ENCODE assay signal across 8 mouse cellular contexts in the genomic region with DNA sequence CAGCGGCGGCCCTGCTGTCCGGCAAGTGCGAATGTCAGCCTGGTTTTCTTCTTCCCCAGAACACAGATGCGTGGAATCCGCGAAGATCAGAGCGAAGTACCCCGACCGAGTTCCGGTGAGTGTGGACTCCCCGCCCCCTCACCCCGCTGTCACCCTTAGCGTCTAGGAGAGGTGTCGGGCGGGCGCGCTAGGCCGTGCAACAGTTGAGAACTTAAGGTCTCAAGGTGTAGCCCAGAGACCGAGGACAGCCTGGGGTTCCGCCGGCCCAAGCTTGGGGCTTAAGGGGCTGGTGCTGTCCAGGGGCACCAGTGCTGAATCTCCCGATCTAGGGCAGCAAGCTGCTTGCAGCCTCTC. TPM values are rescaled to one million over a fixed set of nuclear protein-coding genes. Genes with fewer than 3 reads are reported as not detected.
DNase-seq lines count a peak whose midpoint lies in the region; ATAC-seq and TF ChIP-seq lines count a peak whose summit lies in the region.

No protein-coding gene starts in this region.

- TF ChIP-seq CTCF in thymus, adult 2 months (IDR thresholded peaks at IDR 0.05; ENCODE audit: borderline replicate concordance, control insufficient read depth, extremely low read depth, insufficient read depth, low read length, poor library complexity): no peak

- peak overlapping the region; percentile 85 for H3K9ac ChIP-seq in embryonic facial prominence, embryonic 13.5 days
- peak overlapping the region; percentile 95 for H3K9ac ChIP-seq in heart, embryonic 12.5 days
- H3K9ac ChIP-seq in kidney, embryonic 14.5 days (ENCODE audit: low read depth, low read length): peak overlapping the region; percentile 82
- peak overlapping the region; percentile 87 for H3K9ac ChIP-seq in lung, embryonic 15.5 days
- H3K9ac ChIP-seq in neural tube, embryonic 14.5 days (replicated peaks; ENCODE audit: low read depth, low read length): peak overlapping the region; percentile 80

- 0% methylated on average over 23 of the region's 23 CpGs for WGBS in embryonic facial prominence, embryonic 13.5 days
- under 1% methylated on average over 23 of the region's 23 CpGs for WGBS in heart, embryonic 12.5 days
- under 1% methylated on average over 21 of the region's 23 CpGs for WGBS in kidney, embryonic 14.5 days
- WGBS in lung, embryonic 15.5 days: under 1% methylated on average over 23 of the region's 23 CpGs
- under 1% methylated on average over 23 of the region's 23 CpGs for WGBS in neural tube, embryonic 14.5 days
- WGBS in thymus, adult 2 months: under 1% methylated on average over 23 of the region's 23 CpGs

- H3K27ac ChIP-seq in embryonic facial prominence, embryonic 13.5 days: peak overlapping the region; percentile 57; the same call in 1 of the 2 replicates
- H3K27ac ChIP-seq in heart, embryonic 12.5 days (ENCODE audit: poor library complexity, severe bottlenecking): peak overlapping the region; percentile 63
- H3K27ac ChIP-seq in kidney, embryonic 14.5 days (ENCODE audit: low read depth, low read length): peak overlapping the region; percentile 69; the same call in 1 of the 2 replicates
- peak overlapping the region; percentile 81 for H3K27ac ChIP-seq in lung, embryonic 15.5 days
- H3K27ac ChIP-seq in neural tube, embryonic 14.5 days (ENCODE audit: low read depth, low read length): peak overlapping the region; percentile 55; the same call in 1 of the 2 replicates
- H3K27ac ChIP-seq in thymus, adult 2 months (ENCODE audit: control insufficient read depth, insufficient read depth, low read length): 0 out of 2 replicates have a peak overlapping the region, but pooled peaks have one; percentile 20

- no peaks in the 10 kb centered on the region for H3K9me3 ChIP-seq in embryonic facial prominence, embryonic 13.5 days
- H3K9me3 ChIP-seq in heart, embryonic 12.5 days (replicated peaks): no peaks in the 10 kb centered on the region
- H3K9me3 ChIP-seq in kidney, embryonic 14.5 days (ENCODE audit: control insufficient read depth, low read length): no peaks in the 10 kb centered on the region
- H3K9me3 ChIP-seq in lung, embryonic 15.5 days: no peaks in the 10 kb centered on the region
- H3K9me3 ChIP-seq in neural tube, embryonic 14.5 days (ENCODE audit: control insufficient read depth, low read length): no peaks in the 10 kb centered on the region

- no peaks in the 10 kb centered on the region for H3K27me3 ChIP-seq in embryonic facial prominence, embryonic 13.5 days
- H3K27me3 ChIP-seq in heart, embryonic 12.5 days (replicated peaks): no peaks in the 10 kb centered on the region
- H3K27me3 ChIP-seq in kidney, embryonic 14.5 days (ENCODE audit: control insufficient read depth, insufficient read depth, low read length): no peaks in the 10 kb centered on the region
- no peaks in the 10 kb centered on the region for H3K27me3 ChIP-seq in lung, embryonic 15.5 days
- no peaks in the 10 kb centered on the region for H3K27me3 ChIP-seq in neural tube, embryonic 14.5 days (ENCODE audit: control insufficient read depth, insufficient read depth, low read length)
- no peaks in the 10 kb centered on the region for H3K27me3 ChIP-seq in thymus, adult 2 months (ENCODE audit: control insufficient read depth, insufficient read depth, low read length)

- H3K4me3 ChIP-seq in embryonic facial prominence, embryonic 13.5 days: peak overlapping the region; percentile 100
- H3K4me3 ChIP-seq in heart, embryonic 12.5 days: peak overlapping the region; percentile 93
- H3K4me3 ChIP-seq in kidney, embryonic 14.5 days (ENCODE audit: low read length): peak overlapping the region; percentile 95
- H3K4me3 ChIP-seq in lung, embryonic 15.5 days: peak overlapping the region; percentile 100
- H3K4me3 ChIP-seq in neural tube, embryonic 14.5 days (ENCODE audit: low read depth, low read length): peak overlapping the region; percentile 93
- H3K4me3 ChIP-seq in thymus, adult 2 months (ENCODE audit: control insufficient read depth, insufficient read depth, low read length): peak overlapping the region; percentile 95

- H3K36me3 ChIP-seq in embryonic facial prominence, embryonic 13.5 days: peaks cover 41% of the 10 kb centered on the region
- peaks cover 28% of the 10 kb centered on the region for H3K36me3 ChIP-seq in heart, embryonic 12.5 days
- peaks cover 32% of the 10 kb centered on the region for H3K36me3 ChIP-seq in kidney, embryonic 14.5 days (ENCODE audit: control insufficient read depth, insufficient read depth, low read length)
- peaks cover 29% of the 10 kb centered on the region for H3K36me3 ChIP-seq in lung, embryonic 15.5 days
- H3K36me3 ChIP-seq in neural tube, embryonic 14.5 days (ENCODE audit: control insufficient read depth, insufficient read depth, low read length): peaks cover 7% of the 10 kb centered on the region; the same call in 1 of the 2 replicates
- peaks cover 15% of the 10 kb centered on the region for H3K36me3 ChIP-seq in thymus, adult 2 months (ENCODE audit: control insufficient read depth, insufficient read depth, low read length)

- peak; percentile 17; the same call in 1 of the 2 replicates for ATAC-seq in embryonic facial prominence, embryonic 13.5 days (ENCODE audit: insufficient number of reproducible peaks, insufficient read depth, low FRiP score, low TSS enrichment, low read depth)
- ATAC-seq in heart, embryonic 12.5 days (ENCODE audit: insufficient number of reproducible peaks, low FRiP score): peak; percentile 51
- ATAC-seq in kidney, embryonic 14.5 days (ENCODE audit: low FRiP score, low TSS enrichment): peak; percentile 44; the same call in 1 of the 2 replicates
- ATAC-seq in lung, embryonic 15.5 days (ENCODE audit: borderline replicate concordance, extremely low read depth, low FRiP score, low TSS enrichment): peak; percentile 62
- peak; percentile 33; the same call in 1 of the 2 replicates for ATAC-seq in neural tube, embryonic 14.5 days (ENCODE audit: low read depth)

- peak overlapping the region; percentile 95 for H3K4me2 ChIP-seq in embryonic facial prominence, embryonic 13.5 days
- peak overlapping the region; percentile 87 for H3K4me2 ChIP-seq in heart, embryonic 12.5 days
- peak overlapping the region; percentile 91 for H3K4me2 ChIP-seq in kidney, embryonic 14.5 days (replicated peaks; ENCODE audit: low read depth, low read length)
- peak overlapping the region; percentile 96 for H3K4me2 ChIP-seq in lung, embryonic 15.5 days
- H3K4me2 ChIP-seq in neural tube, embryonic 14.5 days (ENCODE audit: low read depth, low read length): peak overlapping the region; percentile 99

- DNase-seq in CD4-positive, CD25-positive, alpha-beta regulatory T cell, adult 2 months (ENCODE audit: low read depth, low spot score): peak; percentile 71
- DNase-seq in adipocyte (ENCODE audit: low spot score): peak; percentile 49
- DNase-seq in thymus, adult 2 months: peak; percentile 53

- H3K4me1 ChIP-seq in embryonic facial prominence, embryonic 13.5 days: peaks cover 20% of the 10 kb centered on the region
- peaks cover 16% of the 10 kb centered on the region for H3K4me1 ChIP-seq in heart, embryonic 12.5 days (replicated peaks)
- H3K4me1 ChIP-seq in kidney, embryonic 14.5 days (ENCODE audit: control insufficient read depth, insufficient read depth, low read length): peaks cover 11% of the 10 kb centered on the region
- peaks cover 19% of the 10 kb centered on the region for H3K4me1 ChIP-seq in lung, embryonic 15.5 days
- peaks cover 14% of the 10 kb centered on the region for H3K4me1 ChIP-seq in neural tube, embryonic 14.5 days (ENCODE audit: control insufficient read depth, insufficient read depth, low read length)
- H3K4me1 ChIP-seq in thymus, adult 2 months (replicated peaks; ENCODE audit: control insufficient read depth, insufficient read depth, low read length): peaks cover 14% of the 10 kb centered on the region

- TF ChIP-seq POLR2A in thymus, adult 2 months (IDR thresholded peaks at IDR 0.05; ENCODE audit: control insufficient read depth, extremely low read depth, insufficient read depth, low read length, poor library complexity): no peak

RNA-seq across cellular contexts. Expression of a gene that starts 0.6 kb away (rescaled TPM):
- 166 and 167 TPM in 2 replicates for polyA plus RNA-seq in embryonic facial prominence, embryonic 13.5 days (2015; fragmentation: Nextera tagmentation; extraction: Ambion mirVana)
- polyA plus RNA-seq in heart, embryonic 12.5 days (2016; fragmentation: Nextera tagmentation; extraction: Ambion mirVana): 176 and 184 TPM in 2 replicates
- 170 and 205 TPM in 2 replicates for polyA plus RNA-seq in kidney, embryonic 14.5 days (2014; fragmentation: Nextera tagmentation; extraction: Ambion mirVana)
- polyA plus RNA-seq in lung, embryonic 15.5 days (2015; fragmentation: Nextera tagmentation; extraction: Ambion mirVana): 181 and 184 TPM in 2 replicates
- polyA plus RNA-seq in neural tube, embryonic 14.5 days (2014; fragmentation: Nextera tagmentation; extraction: Ambion mirVana): 486 and 487 TPM in 2 replicates
- polyA plus RNA-seq in thymus, adult 2 months (2012; rRNA removed): 34.1 and 45.3 TPM in 2 replicates

RNA-seq across cellular contexts. Expression of a gene that starts 7.4 kb away (rescaled TPM):
- polyA plus RNA-seq in embryonic facial prominence, embryonic 13.5 days (2015; fragmentation: Nextera tagmentation; extraction: Ambion mirVana): 21.1 and 22.1 TPM in 2 replicates
- 5.4 and 7.1 TPM in 2 replicates for polyA plus RNA-seq in heart, embryonic 12.5 days (2016; fragmentation: Nextera tagmentation; extraction: Ambion mirVana)
- polyA plus RNA-seq in kidney, embryonic 14.5 days (2014; fragmentation: Nextera tagmentation; extraction: Ambion mirVana): 11.6 and 18.7 TPM in 2 replicates
- 18.1 and 18.2 TPM in 2 replicates for polyA plus RNA-seq in lung, embryonic 15.5 days (2015; fragmentation: Nextera tagmentation; extraction: Ambion mirVana)
- 14.8 and 15.6 TPM in 2 replicates for polyA plus RNA-seq in neural tube, embryonic 14.5 days (2014; fragmentation: Nextera tagmentation; extraction: Ambion mirVana)
- polyA plus RNA-seq in thymus, adult 2 months (2012; rRNA removed): 2.4 and 2.8 TPM in 2 replicates

RNA-seq across cellular contexts. Expression of a gene that starts 30.8 kb away (rescaled TPM):
- polyA plus RNA-seq in embryonic facial prominence, embryonic 13.5 days (2015; fragmentation: Nextera tagmentation; extraction: Ambion mirVana): 3.4 and 3.6 TPM in 2 replicates
- polyA plus RNA-seq in heart, embryonic 12.5 days (2016; fragmentation: Nextera tagmentation; extraction: Ambion mirVana): 0.12 and 0.45 TPM in 2 replicates
- 0.97 and 1.1 TPM in 2 replicates for polyA plus RNA-seq in kidney, embryonic 14.5 days (2014; fragmentation: Nextera tagmentation; extraction: Ambion mirVana)
- 11.4 and 12.0 TPM in 2 replicates for polyA plus RNA-seq in lung, embryonic 15.5 days (2015; fragmentation: Nextera tagmentation; extraction: Ambion mirVana)
- 2.7 and 3.2 TPM in 2 replicates for polyA plus RNA-seq in neural tube, embryonic 14.5 days (2014; fragmentation: Nextera tagmentation; extraction: Ambion mirVana)
- polyA plus RNA-seq in thymus, adult 2 months (2012; rRNA removed): 0.75 and 0.83 TPM in 2 replicates

RNA-seq across cellular contexts. Expression of a gene that starts 51.0 kb away (rescaled TPM):
- 11.9 and 12.8 TPM in 2 replicates for polyA plus RNA-seq in embryonic facial prominence, embryonic 13.5 days (2015; fragmentation: Nextera tagmentation; extraction: Ambion mirVana)
- 6.5 TPM in 2 replicates for polyA plus RNA-seq in heart, embryonic 12.5 days (2016; fragmentation: Nextera tagmentation; extraction: Ambion mirVana)
- polyA plus RNA-seq in kidney, embryonic 14.5 days (2014; fragmentation: Nextera tagmentation; extraction: Ambion mirVana): 8.6 and 10.8 TPM in 2 replicates
- 8.6 and 9.8 TPM in 2 replicates for polyA plus RNA-seq in lung, embryonic 15.5 days (2015; fragmentation: Nextera tagmentation; extraction: Ambion mirVana)
- 7.2 and 8.5 TPM in 2 replicates for polyA plus RNA-seq in neural tube, embryonic 14.5 days (2014; fragmentation: Nextera tagmentation; extraction: Ambion mirVana)
- 4.0 and 4.5 TPM in 2 replicates for polyA plus RNA-seq in thymus, adult 2 months (2012; rRNA removed)

Comparison
In these comparisons a context has a peak if more than half of its experiments do, and no peak if none do; other contexts are left out.
1. Peak in every context shown above with its lines: DNase-seq, ATAC-seq, H3K4me3 ChIP-seq and H3K27ac ChIP-seq.
2. H3K27ac ChIP-seq: peak in every context shown above with its lines; median percentile 81 in lung, embryonic 15.5 days; 69 in kidney, embryonic 14.5 days; 63 in heart, embryonic 12.5 days; 57 in embryonic facial prominence, embryonic 13.5 days; 55 in neural tube, embryonic 14.5 days; 20 in thymus, adult 2 months.